Comparison of ENCODE assay signal across 9 mouse cellular contexts in genomic region chr17:35866911-35867890, GRCm38 (mm10). TPM values are rescaled to one million over a fixed set of nuclear protein-coding genes. Genes with fewer than 3 reads are reported as not detected.
DNase-seq lines count a peak whose midpoint lies in the region; ATAC-seq lines count a peak whose summit lies in the region.
"Had no signal": no experiment of that assay in that cellular context is flagged by ENCODE, and none has a peak within 500 bp of the region (broad histone marks: within the 10 kb centered on the region; RNA-seq: fewer than 3 reads in every experiment).

No protein-coding gene starts in this region.

- H3K4me3 ChIP-seq in kidney, embryonic 14.5 days (ENCODE audit: low read length): peak overlapping the region; percentile 54

- H3K9ac ChIP-seq in kidney, embryonic 14.5 days (ENCODE audit: low read depth, low read length): peak overlapping the region; percentile 60

- intact Hi-C loops in left cerebral cortex, postnatal 10 days (cut with DNase I): no loop called here

- 11% methylated on average over 26 of the region's 26 CpGs for WGBS in kidney, embryonic 14.5 days

- H3K4me1 ChIP-seq in kidney, embryonic 14.5 days (ENCODE audit: control insufficient read depth, insufficient read depth, low read length): peaks cover 41% of the 10 kb centered on the region

- H3K9me3 ChIP-seq in kidney, embryonic 14.5 days (ENCODE audit: control insufficient read depth, low read length): no peaks in the 10 kb centered on the region

- peak overlapping the region; percentile 91 for H3K27ac ChIP-seq in kidney, embryonic 14.5 days (ENCODE audit: low read depth, low read length)

- H3K36me3 ChIP-seq in kidney, embryonic 14.5 days (ENCODE audit: control insufficient read depth, insufficient read depth, low read length): 0 out of 2 replicates have a peak, but pooled peaks cover 3% of the 10 kb centered on the region

- H3K4me2 ChIP-seq in kidney, embryonic 14.5 days (replicated peaks; ENCODE audit: low read depth, low read length): peak overlapping the region; percentile 58

- no peaks in the 10 kb centered on the region for H3K27me3 ChIP-seq in kidney, embryonic 14.5 days (ENCODE audit: control insufficient read depth, insufficient read depth, low read length)
- H3K27me3 ChIP-seq: Patski had no signal

- DNase-seq in cerebellum, adult 18-20 months: peak; percentile 40 to 47
- no peak for DNase-seq in cerebellum, postnatal 4 days (ENCODE audit: low spot score in 2 of 2)
- peak; percentile 62 for DNase-seq in adrenal gland, postnatal 14 days
- DNase-seq in heart, adult 18-20 months: peak; percentile 76 to 79
- peak; percentile 68 for DNase-seq in lung, postnatal 14 days
- peak; percentile 50 to 77 for DNase-seq in spleen, adult 18-20 months
- DNase-seq in left cerebral cortex, postnatal 10 days (ENCODE audit: extremely low spot score in 1 of 2, low spot score in 2 of 2): no peak

- ATAC-seq in kidney, embryonic 14.5 days (ENCODE audit: low FRiP score, low TSS enrichment): no peak

RNA-seq across cellular contexts. Expression of gene Ppp1r18, which starts 1.8 kb away (rescaled TPM):
- 29.5 and 44.4 TPM in 2 replicates for total RNA-seq in adrenal gland, postnatal 14 days (2021)
- total RNA-seq in heart, adult 18-20 months (2021): 10 to 100 TPM; 15.5 to 15.7 TPM
- polyA plus RNA-seq in kidney, embryonic 14.5 days (2014; fragmentation: Nextera tagmentation; extraction: Ambion mirVana): 19.1 and 21.1 TPM in 2 replicates
- 10 to 100 TPM; 20.6 to 23.6 TPM for total RNA-seq in left cerebral cortex, postnatal 10 days (2021)

RNA-seq across cellular contexts. Expression of gene Nrm, which starts 6.1 kb away (rescaled TPM):
- total RNA-seq in adrenal gland, postnatal 14 days (2021): 10.6 and 15.9 TPM in 2 replicates
- total RNA-seq in heart, adult 18-20 months (2021): 1 to 10 TPM; 1.8 to 2.5 TPM
- polyA plus RNA-seq in kidney, embryonic 14.5 days (2014; fragmentation: Nextera tagmentation; extraction: Ambion mirVana): 53.2 and 65.2 TPM in 2 replicates
- total RNA-seq in left cerebral cortex, postnatal 10 days (2021): 10 to 100 TPM in 1 of 2 experiments, 1 to 10 TPM in 1; 6.0 to 11.8 TPM

RNA-seq across cellular contexts. Expression of gene Dhx16, which starts 12.4 kb away (rescaled TPM):
- total RNA-seq in adrenal gland, postnatal 14 days (2021): 40.2 and 41.1 TPM in 2 replicates
- total RNA-seq in heart, adult 18-20 months (2021): 10 to 100 TPM; 18.3 to 20.4 TPM
- 37.8 and 50.0 TPM in 2 replicates for polyA plus RNA-seq in kidney, embryonic 14.5 days (2014; fragmentation: Nextera tagmentation; extraction: Ambion mirVana)
- total RNA-seq in left cerebral cortex, postnatal 10 days (2021): 10 to 100 TPM; 29.1 to 31.0 TPM

RNA-seq across cellular contexts. Expression of gene Mdc1, which starts 25.9 kb away (rescaled TPM):
- 20.6 and 21.9 TPM in 2 replicates for total RNA-seq in adrenal gland, postnatal 14 days (2021)
- 10 to 100 TPM; 13.3 to 17.8 TPM for total RNA-seq in heart, adult 18-20 months (2021)
- polyA plus RNA-seq in kidney, embryonic 14.5 days (2014; fragmentation: Nextera tagmentation; extraction: Ambion mirVana): 13.1 and 16.5 TPM in 2 replicates
- total RNA-seq in left cerebral cortex, postnatal 10 days (2021): 10 to 100 TPM; 12.5 to 19.1 TPM

RNA-seq across cellular contexts. Expression of gene Tubb5, which starts 29.1 kb away (rescaled TPM):
- total RNA-seq in adrenal gland, postnatal 14 days (2021): 285 and 320 TPM in 2 replicates
- total RNA-seq in heart, adult 18-20 months (2021): 10 to 100 TPM; 89.4 to 92.2 TPM
- polyA plus RNA-seq in kidney, embryonic 14.5 days (2014; fragmentation: Nextera tagmentation; extraction: Ambion mirVana): 1,061 and 1,103 TPM in 2 replicates
- total RNA-seq in left cerebral cortex, postnatal 10 days (2021): 1,000 to 10,000 TPM; 1,429 to 1,573 TPM

Comparison
In these comparisons a context has a peak if more than half of its experiments do, and no peak if none do; other contexts are left out.
1. DNase-seq: peak in cerebellum, adult 18-20 months (2 of 2), adrenal gland, postnatal 14 days (single experiment), heart, adult 18-20 months (2 of 2), lung, postnatal 14 days (single experiment) and spleen, adult 18-20 months (2 of 2); none in cerebellum, postnatal 4 days (0 of 2) and left cerebral cortex, postnatal 10 days (0 of 2).